Mouse (Mus musculus) midbrain, embryonic 13.5 days (tissue): ENCODE data around the gene Suv39h1. TPM values are rescaled to one million over a fixed set of nuclear protein-coding genes. Genes with fewer than 3 reads are reported as not detected.
A peak's percentile ranks its signal among the peaks of the same experiment; 100 is the strongest.
"Not testable (repeated sequence)": the region's sequence is repeated elsewhere in the genome, so short reads cannot be mapped to it uniquely, and the experiment has no call there.

Source experiments
- ATAC-seq: fragments of 200-750 bp; cut with Nextera tagmentation; 2 replicates; pipeline ENCODE4 v1.8.0; 2017; ENCODE audit warnings: mild to moderate bottlenecking, moderate TSS enrichment, moderate library complexity
- H3K27ac ChIP-seq: fragments of 300-500 bp; sonication (generic); 2 replicates; pipeline ENCODE4 v1.5.1; 2015; ENCODE audit warnings: inconsistent platforms, mild to moderate bottlenecking, moderate library complexity
- H3K27me3 ChIP-seq: fragments of 300-500 bp; sonication (generic); 2 replicates; pipeline ENCODE4 v1.6.1; 2015; ENCODE audit warnings: mild to moderate bottlenecking, inconsistent platforms
- H3K36me3 ChIP-seq: fragments of 300-500 bp; sonication (generic); 2 replicates; pipeline ENCODE4 v1.6.1; 2015; ENCODE audit warnings: mild to moderate bottlenecking, inconsistent platforms
- H3K4me1 ChIP-seq: fragments of 300-500 bp; sonication (generic); replicated peaks from 2 replicates; pipeline ENCODE4 v1.6.1; 2015; ENCODE audit warnings: inconsistent platforms
- H3K4me2 ChIP-seq: fragments of 300-500 bp; sonication (generic); replicated peaks from 2 replicates; pipeline ENCODE4 v1.6.1; 2015; ENCODE audit warnings: moderate library complexity, mild to moderate bottlenecking, inconsistent platforms
- H3K4me3 ChIP-seq: fragments of 300-500 bp; sonication (generic); replicated peaks from 2 replicates; pipeline ENCODE4 v1.5.1; 2015; ENCODE audit warnings: mild to moderate bottlenecking, inconsistent platforms
- H3K9ac ChIP-seq: fragments of 300-500 bp; sonication (generic); replicated peaks from 2 replicates; pipeline ENCODE4 v1.6.1; 2015; ENCODE audit warnings: mild to moderate bottlenecking, inconsistent platforms
- H3K9me3 ChIP-seq: fragments of 300-500 bp; sonication (generic); 2 replicates; pipeline ENCODE4 v1.6.1; 2016; ENCODE audit warnings: mild to moderate bottlenecking, inconsistent platforms
- WGBS: fragments of 180-500 bp; shearing (Covaris S2); methylation state at CpG from one replicate; pipeline ENCODE4 v1.1.7; 2015; 5-methylcytosine and 5-hydroxymethylcytosine counted together
- polyA plus RNA-seq: library from polyadenylated mRNA; unstranded; fragments of >200 nt; fragmentation: Nextera tagmentation; extraction: Ambion mirVana; gene quantifications from 2 replicates; pipeline ENCODE4 v1.2.1, GENCODE M21; 2015

Gene Suv39h1
- polyA plus RNA-seq, 1 experiment from 2014 or later: 49.9 TPM

DNA sequence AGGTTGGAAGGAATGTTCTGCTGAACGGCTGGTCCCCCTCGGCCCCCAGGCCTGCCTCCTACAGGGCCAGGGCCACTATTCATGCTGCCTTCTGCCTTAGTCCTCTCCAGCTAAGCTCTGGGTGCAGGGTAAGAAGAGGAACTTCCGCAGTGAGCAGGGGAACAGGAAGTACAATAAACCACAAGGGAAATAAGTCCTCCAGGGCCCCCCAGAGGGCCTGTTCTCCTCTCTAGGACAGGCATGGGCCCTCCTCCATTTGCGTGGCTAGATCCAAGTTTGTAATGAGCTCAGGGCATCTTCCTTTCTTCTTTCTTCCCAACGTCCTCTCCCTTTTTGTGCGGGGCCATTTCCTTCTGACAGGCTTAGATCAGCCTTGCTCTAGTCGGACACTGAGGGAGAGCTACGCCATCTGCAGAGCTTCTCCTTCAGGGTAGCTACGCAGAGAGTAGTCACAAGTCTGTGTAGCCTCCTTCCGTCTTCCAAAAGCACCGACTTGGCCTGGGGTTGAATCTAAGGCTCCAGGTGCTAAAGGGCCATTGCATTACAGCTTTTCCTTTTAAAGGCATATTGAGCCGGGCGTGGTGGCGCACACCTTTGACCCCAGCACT, 15.9 kb upstream of the Suv39h1 start, which contains the start of gene Was:
Gene Was, minus strand, starts transcription at position 153 of the 608 bp plus-strand sequence.
- H3K27me3 ChIP-seq: no peaks in the 10 kb centered on the region
- 83% methylated on average over 14 of the region's 14 CpGs for WGBS
- H3K4me3 ChIP-seq: no peak within 1 kb of the TSS
- no peak within 1 kb of the TSS for H3K27ac ChIP-seq
- no peaks in the 10 kb centered on the region; the same call in 1 of the 2 replicates for H3K9me3 ChIP-seq
- no peak within 1 kb of the TSS for H3K9ac ChIP-seq
- ATAC-seq: no peak
- H3K4me2 ChIP-seq: no peak within 1 kb of the TSS
- H3K36me3 ChIP-seq: no peaks in the 10 kb centered on the region
- no peaks in the 10 kb centered on the region for H3K4me1 ChIP-seq

DNA sequence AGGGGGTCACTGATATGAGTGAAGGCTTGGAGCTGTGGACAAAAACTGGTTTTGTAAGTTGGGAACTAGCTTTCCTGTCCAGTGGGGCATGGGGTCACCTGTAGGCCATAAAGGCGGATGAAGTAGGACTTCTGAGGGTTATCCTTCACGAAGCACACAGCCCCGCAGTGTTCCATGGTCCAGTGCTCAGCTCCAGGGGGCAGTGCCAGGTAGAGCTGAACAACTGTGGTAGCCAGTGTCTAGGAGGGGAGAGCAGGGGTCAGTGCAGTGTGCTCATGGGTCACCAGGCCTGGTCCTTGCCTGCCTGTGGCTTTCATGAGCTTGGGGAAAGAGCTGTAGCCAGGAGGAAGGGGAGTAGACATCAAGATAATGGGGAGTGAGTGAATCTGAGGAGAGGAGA, 15.2 kb upstream of the Suv39h1 start:
- WGBS: 92% methylated on average over 3 of the region's 3 CpGs
- H3K9me3 ChIP-seq: no peaks in the 10 kb centered on the region; the same call in 1 of the 2 replicates
- H3K27ac ChIP-seq: no peak overlapping the region
- H3K4me2 ChIP-seq: no peak overlapping the region
- no peaks in the 10 kb centered on the region for H3K36me3 ChIP-seq
- H3K4me3 ChIP-seq: no peak overlapping the region
- no peaks in the 10 kb centered on the region for H3K4me1 ChIP-seq
- no peak for ATAC-seq
- no peak overlapping the region for H3K9ac ChIP-seq
- no peaks in the 10 kb centered on the region for H3K27me3 ChIP-seq

GRCm38 (mm10) chrX:8085611-8086010, 11.1 kb upstream of the Suv39h1 start:
- no peak overlapping the region for H3K9ac ChIP-seq
- no peak for ATAC-seq
- no peaks in the 10 kb centered on the region for H3K27me3 ChIP-seq
- H3K9me3 ChIP-seq: no peaks in the 10 kb centered on the region; the same call in 1 of the 2 replicates
- no peaks in the 10 kb centered on the region for H3K36me3 ChIP-seq
- H3K4me1 ChIP-seq: no peaks in the 10 kb centered on the region
- no peak overlapping the region for H3K27ac ChIP-seq
- no peak overlapping the region for H3K4me2 ChIP-seq
- 86% methylated on average over 7 of the region's 8 CpGs for WGBS
- no peak overlapping the region for H3K4me3 ChIP-seq

DNA sequence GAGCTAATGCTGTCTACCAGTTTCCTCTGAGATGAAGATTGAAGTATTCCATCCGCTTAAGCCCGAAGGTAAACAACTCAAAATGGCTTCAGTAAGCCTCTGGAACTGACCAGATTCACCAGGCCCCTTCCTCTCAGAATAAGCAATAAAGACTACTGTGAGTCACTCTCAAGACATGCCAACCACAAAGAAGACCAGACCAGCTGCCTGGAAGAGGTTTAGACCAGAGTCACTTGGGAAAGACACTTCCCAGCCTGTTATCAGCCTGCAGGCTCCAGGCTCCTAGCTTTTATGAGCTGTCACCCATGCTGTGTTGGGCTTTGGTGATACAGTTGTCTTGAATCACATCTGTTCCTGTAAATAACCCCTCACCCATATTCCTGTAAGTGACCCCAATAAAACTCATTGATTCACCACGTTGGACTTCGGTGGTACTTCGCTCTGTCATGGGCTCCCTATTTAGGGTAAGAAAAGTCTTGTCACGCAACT, 10.3 kb upstream of the Suv39h1 start:
- no peak overlapping the region for H3K4me2 ChIP-seq
- no peak overlapping the region for H3K4me3 ChIP-seq
- no peaks in the 10 kb centered on the region for H3K27me3 ChIP-seq
- H3K9me3 ChIP-seq: no peaks in the 10 kb centered on the region
- no peak for ATAC-seq
- H3K4me1 ChIP-seq: no peaks in the 10 kb centered on the region
- 92% methylated on average over 6 of the region's 6 CpGs for WGBS
- H3K36me3 ChIP-seq: no peaks in the 10 kb centered on the region
- H3K27ac ChIP-seq: no peak overlapping the region
- H3K9ac ChIP-seq: no peak overlapping the region

DNA sequence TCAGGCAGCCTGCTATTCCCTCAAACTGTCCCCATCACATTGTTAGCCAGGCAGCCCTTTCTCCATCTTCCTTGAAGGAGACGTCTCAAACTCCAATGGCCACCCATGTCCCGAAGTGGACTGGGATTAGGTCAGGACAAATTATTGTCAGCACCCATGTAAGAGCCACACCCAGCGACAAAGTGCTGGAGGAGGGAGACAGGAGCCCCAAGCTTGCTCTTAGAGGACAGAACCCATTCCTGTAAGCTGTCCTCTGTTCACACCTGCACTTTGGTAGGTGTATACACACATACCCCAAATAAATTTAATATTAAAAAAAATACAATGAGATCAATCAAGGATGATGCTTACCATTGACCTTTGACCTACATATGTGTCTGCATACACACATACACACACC, 544 bp upstream of the Suv39h1 start:
- H3K4me3 ChIP-seq: peak overlapping the region; percentile 56
- peak; percentile 22 for ATAC-seq
- H3K27ac ChIP-seq: peak overlapping the region; percentile 87

DNA sequence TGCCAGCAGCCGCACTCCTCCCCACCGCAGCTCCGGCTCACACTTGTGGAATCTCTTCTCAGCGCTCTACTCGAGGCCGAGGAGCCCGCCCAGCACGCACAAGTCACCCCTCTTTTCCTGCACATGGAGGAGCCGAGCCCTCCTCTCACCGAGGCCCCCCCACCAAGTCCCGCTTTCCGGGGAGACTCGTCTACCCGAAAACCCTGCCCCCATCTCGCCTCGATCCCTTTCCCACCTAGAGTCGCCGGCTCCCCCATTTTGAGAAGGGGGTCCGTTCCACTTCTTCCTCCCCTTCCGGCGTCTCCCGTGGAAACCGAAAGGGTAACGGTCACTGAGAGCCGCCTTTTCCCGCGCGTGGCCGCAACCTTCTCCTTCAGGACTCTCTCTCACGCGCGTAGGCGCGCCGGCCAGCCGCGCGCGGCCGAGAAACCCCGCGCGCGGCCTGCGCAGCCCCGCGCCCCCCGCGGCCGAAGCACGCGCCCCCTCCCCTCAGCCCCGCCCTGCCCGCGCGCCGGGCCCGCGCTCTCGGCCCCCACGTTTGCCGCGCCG, 605 bp downstream of the Suv39h1 start:
- WGBS: 33% methylated on average over 54 of the region's 64 CpGs
- Histone ChIP-seq H3K27me3 (no peaks in the 10 kb centered on the region), H3K4me1 (peaks cover 8% of the 10 kb centered on the region; the same call in 1 of the 2 replicates), H3K36me3 (peaks cover 15% of the 10 kb centered on the region), H3K9ac (peak overlapping the region; percentile 67), H3K4me3 (peak overlapping the region; percentile 56), H3K27ac (peak overlapping the region; percentile 83), H3K9me3 (no peaks in the 10 kb centered on the region), H3K4me2 (peak overlapping the region; percentile 60)
- ATAC-seq: peak; percentile 5

More for the DNA sequence above, 544 bp upstream of the Suv39h1 start:
- Histone ChIP-seq H3K4me1 (peaks cover 8% of the 10 kb centered on the region; the same call in 1 of the 2 replicates), H3K9me3 (no peaks in the 10 kb centered on the region), H3K27me3 (no peaks in the 10 kb centered on the region), H3K36me3 (peaks cover 12% of the 10 kb centered on the region), H3K9ac (peak overlapping the region; percentile 44; the same call in 1 of the 2 replicates), H3K4me2 (peak overlapping the region; percentile 54)
- 32% methylated on average over 3 of the region's 3 CpGs for WGBS

DNA sequence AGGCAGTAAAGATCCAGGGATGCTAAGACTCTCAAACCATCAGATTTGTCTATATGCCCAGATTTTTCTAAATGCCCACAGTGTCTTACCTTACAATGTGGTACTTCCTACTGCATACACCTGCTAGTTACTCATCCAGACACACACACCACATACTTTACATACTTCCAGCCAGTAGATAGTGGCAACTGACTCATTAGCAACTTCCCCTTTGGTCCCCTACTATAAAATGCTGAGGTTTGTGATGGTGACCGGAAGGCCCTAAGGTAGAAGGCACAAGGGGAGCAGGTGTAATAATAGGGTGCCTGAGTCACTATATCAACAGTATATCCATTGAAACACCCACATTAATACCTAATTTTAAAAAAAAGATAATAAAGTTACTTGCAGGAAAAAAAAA, 5.4 kb downstream of the Suv39h1 start:
- Histone ChIP-seq H3K9me3 (no peaks in the 10 kb centered on the region), H3K4me1 (peaks cover 8% of the 10 kb centered on the region; the same call in 1 of the 2 replicates), H3K27ac (no peak overlapping the region), H3K36me3 (peaks cover 38% of the 10 kb centered on the region), H3K9ac (no peak overlapping the region), H3K27me3 (no peaks in the 10 kb centered on the region), H3K4me3 (no peak overlapping the region), H3K4me2 (no peak overlapping the region)
- WGBS: 97% methylated on average over 1 of the region's 1 CpGs
- no peak for ATAC-seq

DNA sequence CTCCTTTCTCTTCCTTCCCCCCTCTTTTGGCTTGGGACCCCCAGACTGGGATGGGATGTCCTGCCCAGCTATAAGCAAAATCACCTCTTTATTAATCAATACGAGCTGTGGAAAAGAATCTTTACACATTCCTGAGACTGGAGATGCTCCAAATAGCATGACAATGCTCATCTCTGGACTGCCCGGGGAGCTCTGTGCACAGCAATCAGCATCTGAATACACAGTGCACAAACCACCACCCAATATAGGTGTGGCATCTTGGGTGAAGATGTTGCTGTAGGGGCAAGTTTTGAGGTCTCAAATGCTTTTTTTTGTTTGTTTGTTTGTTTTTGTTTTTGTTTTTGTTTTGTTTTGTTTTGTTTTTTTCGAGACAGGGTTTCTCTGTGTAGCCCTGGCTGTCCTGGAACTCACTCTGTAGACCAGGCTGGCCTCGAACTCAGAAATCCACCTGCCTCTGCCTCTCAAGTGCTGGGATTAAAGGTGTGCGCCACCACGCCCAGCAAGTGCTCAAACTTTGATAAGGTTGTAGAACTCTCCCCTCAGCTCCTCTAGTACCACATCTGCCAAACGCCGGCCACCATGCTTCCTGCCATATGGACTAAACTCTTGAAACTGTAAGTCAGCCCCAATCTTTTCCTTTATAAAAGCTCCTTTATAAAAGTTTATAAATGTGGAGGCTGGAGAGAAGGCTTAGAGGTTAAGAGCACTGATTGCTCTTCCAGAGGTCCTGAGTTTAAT, 23.3 kb downstream of the Suv39h1 start:
- not testable (repeated sequence) for H3K4me3 ChIP-seq, H3K9me3 ChIP-seq, H3K4me2 ChIP-seq, ATAC-seq, H3K9ac ChIP-seq, H3K27ac ChIP-seq, H3K4me1 ChIP-seq, H3K27me3 ChIP-seq, H3K36me3 ChIP-seq
- WGBS: 83% methylated on average over 8 of the region's 8 CpGs

DNA sequence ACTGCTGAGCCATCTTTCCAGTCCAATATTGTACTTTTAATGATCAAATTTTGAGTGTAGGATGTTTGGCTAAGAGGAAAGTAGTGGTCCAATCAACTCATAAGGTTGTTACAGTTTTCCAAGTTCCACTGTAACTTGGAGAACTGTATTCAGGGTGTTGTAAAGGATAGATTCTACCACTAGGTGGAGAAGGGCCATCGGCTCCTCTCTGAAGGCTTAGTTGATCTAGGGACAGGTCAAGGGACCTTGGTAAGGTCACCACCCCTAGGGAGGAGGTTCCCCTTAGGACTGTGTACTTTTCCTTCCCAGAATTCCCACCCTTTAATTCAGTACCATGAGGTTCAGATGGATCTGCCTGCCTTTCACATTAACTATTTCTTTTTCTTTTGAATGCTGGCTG, 41.6 kb downstream of the Suv39h1 start:
- WGBS: 80% methylated on average over 1 of the region's 1 CpGs
- no peaks in the 10 kb centered on the region for H3K4me1 ChIP-seq
- H3K27ac ChIP-seq: no peak overlapping the region
- no peaks in the 10 kb centered on the region for H3K36me3 ChIP-seq
- no peaks in the 10 kb centered on the region for H3K27me3 ChIP-seq
- H3K4me3 ChIP-seq: no peak overlapping the region
- H3K4me2 ChIP-seq: no peak overlapping the region
- no peak overlapping the region for H3K9ac ChIP-seq
- no peak for ATAC-seq
- no peaks in the 10 kb centered on the region for H3K9me3 ChIP-seq

DNA sequence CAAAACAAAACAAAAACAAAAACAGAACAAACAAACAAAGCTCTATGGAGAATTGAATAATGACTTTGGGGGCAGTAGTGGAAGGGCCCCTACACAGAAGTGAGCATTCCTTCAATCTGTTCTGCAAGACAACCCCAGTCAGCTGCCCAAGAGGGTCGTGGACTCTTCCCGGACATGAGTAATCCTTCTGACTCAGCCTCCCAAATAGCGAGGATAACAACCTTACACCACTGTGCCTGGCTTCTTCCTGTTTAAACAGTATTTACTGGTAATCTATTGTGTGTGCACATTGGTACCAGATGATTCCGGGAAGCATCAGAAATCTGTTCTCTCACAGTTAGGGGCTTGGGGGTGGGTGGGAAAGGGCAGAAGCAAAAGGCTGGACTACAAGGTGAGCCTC, 47.7 kb downstream of the Suv39h1 start:
- H3K9ac ChIP-seq: no peak overlapping the region
- H3K27ac ChIP-seq: no peak overlapping the region
- no peak overlapping the region for H3K4me2 ChIP-seq
- no peak overlapping the region for H3K4me3 ChIP-seq
- no peaks in the 10 kb centered on the region for H3K9me3 ChIP-seq
- H3K4me1 ChIP-seq: no peaks in the 10 kb centered on the region
- no peaks in the 10 kb centered on the region for H3K36me3 ChIP-seq
- H3K27me3 ChIP-seq: no peaks in the 10 kb centered on the region
- ATAC-seq: no peak
- 78% methylated on average over 4 of the region's 4 CpGs for WGBS

GRCm38 (mm10) chrX:8024795-8025194, 49.8 kb downstream of the Suv39h1 start:
- Histone ChIP-seq H3K9me3 (no peaks in the 10 kb centered on the region), H3K4me3 (no peak overlapping the region)
- ATAC-seq: no peak

DNA sequence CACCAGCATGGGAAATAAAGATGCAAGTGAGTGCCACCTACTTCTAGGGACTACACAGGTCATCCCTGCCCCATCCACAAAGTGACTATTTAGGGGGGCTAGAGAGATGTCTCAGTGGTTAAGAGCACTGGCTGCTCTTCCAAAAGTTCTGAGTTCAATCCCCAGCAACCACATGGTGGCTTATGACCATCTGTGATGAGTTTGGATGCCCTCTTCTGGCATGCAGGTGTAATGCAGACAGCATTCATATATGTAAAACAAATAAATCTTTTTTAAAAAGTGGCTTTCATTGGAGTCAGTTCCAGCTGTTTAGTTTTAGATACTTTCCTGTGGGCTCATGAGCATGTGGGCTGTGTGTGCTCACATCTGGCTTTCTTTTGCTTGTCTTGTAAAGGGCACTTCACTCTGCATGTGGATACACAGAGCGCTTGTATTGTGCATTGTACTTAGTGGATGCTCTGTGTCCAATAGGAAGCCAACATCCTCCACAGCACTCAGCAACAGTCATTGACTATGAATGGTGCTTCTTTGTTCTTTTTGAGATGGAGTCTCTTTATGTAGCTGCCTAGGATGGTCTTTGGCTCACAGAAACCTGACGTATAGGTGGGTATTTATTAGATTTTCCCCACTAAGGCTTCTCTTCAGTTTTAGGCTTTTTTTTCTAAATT, 54.3 kb downstream of the Suv39h1 start:
- H3K27ac ChIP-seq: no peak overlapping the region
- H3K9me3 ChIP-seq: no peaks in the 10 kb centered on the region
- no peak overlapping the region for H3K4me3 ChIP-seq
- H3K9ac ChIP-seq: no peak overlapping the region
- WGBS: 60% methylated on average over 2 of the region's 2 CpGs
- H3K4me2 ChIP-seq: no peak overlapping the region
- no peaks in the 10 kb centered on the region for H3K4me1 ChIP-seq
- ATAC-seq: no peak
- no peaks in the 10 kb centered on the region for H3K36me3 ChIP-seq
- no peaks in the 10 kb centered on the region for H3K27me3 ChIP-seq

More at GRCm38 (mm10) chrX:8024795-8025194, 49.8 kb downstream of the Suv39h1 start:
- Histone ChIP-seq H3K4me2 (no peak overlapping the region), H3K27me3 (no peaks in the 10 kb centered on the region), H3K36me3 (no peaks in the 10 kb centered on the region), H3K9ac (no peak overlapping the region), H3K27ac (no peak overlapping the region), H3K4me1 (no peaks in the 10 kb centered on the region)
- WGBS: 64% methylated on average over 2 of the region's 2 CpGs
